Mouse (Mus musculus) limb, embryonic 10.5 days (tissue): ENCODE results near the gene Kcna7. TPM values are rescaled to one million over a fixed set of nuclear protein-coding genes. Genes with fewer than 3 reads are reported as not detected.
A peak's percentile ranks its signal among the peaks of the same experiment; 100 is the strongest.
"Not testable (repeated sequence)": the region's sequence is repeated elsewhere in the genome, so short reads cannot be mapped to it uniquely, and the experiment has no call there.

ENCODE experiments used
- DNase-seq: peaks from one replicate; pipeline ENCODE4 v3.0.0-alpha.2; 2017; ENCODE audit warnings: low spot score
- H3K27ac ChIP-seq: fragments of 300-500 bp; sonication (generic); 2 replicates; pipeline ENCODE4 v1.5.1; 2016; ENCODE audit warnings: mild to moderate bottlenecking
- H3K27me3 ChIP-seq: fragments of 300-500 bp; sonication (generic); 2 replicates; pipeline ENCODE4 v1.6.1; 2016; ENCODE audit warnings: low read depth, mild to moderate bottlenecking; ENCODE audit not compliant: poor library complexity, severe bottlenecking
- H3K36me3 ChIP-seq: fragments of 300-500 bp; sonication (generic); 2 replicates; pipeline ENCODE4 v1.6.1; 2016; ENCODE audit warnings: mild to moderate bottlenecking, moderate library complexity
- H3K4me1 ChIP-seq: fragments of 300-500 bp; sonication (generic); 2 replicates; pipeline ENCODE4 v1.6.1; 2016
- H3K4me3 ChIP-seq: fragments of 300-500 bp; sonication (generic); 2 replicates; pipeline ENCODE4 v1.5.1; 2016; ENCODE audit warnings: mild to moderate bottlenecking, moderate library complexity
- H3K9me3 ChIP-seq: fragments of 300-500 bp; sonication (generic); replicated peaks from 2 replicates; pipeline ENCODE4 v1.6.1; 2016; ENCODE audit warnings: mild to moderate bottlenecking
- WGBS: fragments of 180-500 bp; shearing (Covaris S2); methylation state at CpG from one replicate; pipeline ENCODE4 v1.1.7; 2016; 5-methylcytosine and 5-hydroxymethylcytosine counted together
- polyA plus RNA-seq: library from polyadenylated mRNA; unstranded; fragments of >200 nt; fragmentation: Nextera tagmentation; extraction: Ambion mirVana; gene quantifications from 2 replicates; pipeline ENCODE4 v1.2.1, GENCODE M21; 2016

Kcna7 gene
- polyA plus RNA-seq, 1 experiment from 2014 or later, result 0.06 TPM

- no peak for DNase-seq
- Histone ChIP-seq H3K36me3 (peaks cover 28% of the 10 kb centered on the region), H3K27me3 (peaks cover 54% of the 10 kb centered on the region), H3K27ac (no peak overlapping the region), H3K4me1 (peaks cover 45% of the 10 kb centered on the region), H3K9me3 (no peaks in the 10 kb centered on the region), H3K4me3 (no peak overlapping the region)
- 72% methylated on average over 16 of the region's 16 CpGs for WGBS
Observed at GRCm38 (mm10) chr7:45369022-45369745, 36.3 kb upstream of the Kcna7 start.

DNA sequence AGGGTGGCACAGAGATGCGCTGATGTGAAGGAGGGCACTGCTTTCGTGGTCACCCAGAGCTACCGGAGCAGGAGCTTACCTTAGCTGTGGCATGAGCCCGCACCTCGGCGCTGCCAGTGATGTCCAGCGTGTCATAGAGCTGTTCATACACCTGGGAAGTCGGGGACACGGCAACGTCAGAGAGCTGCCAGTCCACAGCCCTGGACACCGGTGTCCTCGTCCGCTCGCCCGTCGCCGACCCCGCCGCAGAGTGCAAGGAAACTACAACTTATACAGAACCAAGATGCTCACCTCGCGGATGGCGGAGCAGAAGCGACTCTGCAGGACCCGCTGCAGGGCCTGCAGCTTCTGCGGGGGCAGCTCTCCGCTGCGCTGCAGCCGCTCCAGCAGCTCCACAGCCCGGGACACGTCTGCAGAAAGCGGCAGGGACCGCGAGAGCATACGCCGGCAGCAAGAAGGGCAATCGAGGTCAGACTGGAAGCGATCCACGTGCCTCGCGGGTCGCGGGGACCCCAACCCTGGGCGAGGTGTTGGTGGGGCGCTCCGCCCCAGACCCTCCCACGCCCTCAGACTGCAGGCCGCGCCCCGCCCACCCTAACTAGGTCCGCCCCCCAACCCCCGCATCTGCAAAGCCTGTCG, 35.5 kb upstream of the Kcna7 start:
- no peaks in the 10 kb centered on the region for H3K9me3 ChIP-seq
- peaks cover 46% of the 10 kb centered on the region for H3K27me3 ChIP-seq
- peaks cover 45% of the 10 kb centered on the region for H3K4me1 ChIP-seq
- WGBS, result 9% methylated on average over 52 of the region's 52 CpGs
- H3K4me3 ChIP-seq, result peak overlapping the region; percentile 62
- H3K27ac ChIP-seq, result peak overlapping the region; percentile 56; the same call in 1 of the 2 replicates
- H3K36me3 ChIP-seq, result peaks cover 35% of the 10 kb centered on the region
- no peak for DNase-seq

DNA sequence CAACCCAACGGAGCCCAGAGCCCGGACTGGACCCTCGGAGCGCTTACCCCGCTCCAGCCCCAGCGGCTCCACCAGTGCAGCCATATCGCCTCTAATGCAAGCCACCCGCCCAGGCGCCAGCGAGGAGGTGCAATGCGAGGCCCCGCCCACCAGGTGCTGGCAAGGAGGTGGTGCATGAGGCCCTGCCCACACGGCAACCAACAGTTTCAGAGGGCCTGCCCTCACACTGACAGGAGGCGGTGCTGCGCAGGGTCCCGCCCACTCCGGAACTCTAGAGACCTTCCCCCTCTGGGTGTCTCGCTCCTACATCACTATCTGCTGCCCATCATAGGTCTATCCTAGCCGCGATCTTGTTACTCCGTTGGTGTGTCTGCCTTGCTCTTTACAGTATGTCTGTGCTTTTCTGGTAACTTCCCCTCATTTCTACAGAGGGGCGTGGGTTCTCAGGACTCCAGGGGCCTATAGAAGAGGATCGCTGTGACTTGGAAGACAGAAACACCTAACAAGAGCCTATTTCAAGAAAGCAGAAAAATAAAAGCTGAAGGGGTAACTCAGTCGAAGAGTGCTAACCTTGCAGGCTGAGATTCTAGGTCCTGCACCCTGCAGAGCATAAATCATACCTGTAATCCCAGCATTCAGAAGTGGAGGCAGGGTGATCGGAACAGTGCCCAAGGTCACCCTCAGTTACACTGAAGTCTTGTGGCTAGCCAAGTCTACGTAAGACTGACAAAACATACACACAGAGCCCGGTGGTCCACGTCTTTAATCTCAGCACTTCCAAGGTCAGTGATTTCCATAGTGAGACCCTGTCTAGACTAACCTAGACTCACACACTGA, 34.8 kb upstream of the Kcna7 start, which contains the start of gene Lin7b:
Gene Lin7b, minus strand, starts transcription at position 109 of the 837 bp plus-strand sequence.
- Histone ChIP-seq H3K36me3 (peaks cover 42% of the 10 kb centered on the region), H3K27ac (peak within 1 kb of the TSS; percentile 56; the same call in 1 of the 2 replicates), H3K4me3 (peak within 1 kb of the TSS; percentile 62), H3K27me3 (peaks cover 39% of the 10 kb centered on the region), H3K4me1 (peaks cover 42% of the 10 kb centered on the region), H3K9me3 (no peaks in the 10 kb centered on the region)
- 11% methylated on average over 28 of the region's 28 CpGs for WGBS
- DNase-seq, result peak; percentile 91

- H3K9me3 ChIP-seq, result no peaks in the 10 kb centered on the region
- peaks cover 59% of the 10 kb centered on the region for H3K36me3 ChIP-seq
- peaks cover 30% of the 10 kb centered on the region for H3K27me3 ChIP-seq
- no peak overlapping the region for H3K27ac ChIP-seq
- no peak overlapping the region for H3K4me3 ChIP-seq
- no peak for DNase-seq
- peaks cover 29% of the 10 kb centered on the region for H3K4me1 ChIP-seq
- 88% methylated on average over 5 of the region's 5 CpGs for WGBS
Observed at GRCm38 (mm10) chr7:45372371-45372770, 33.1 kb upstream of the Kcna7 start.

DNA sequence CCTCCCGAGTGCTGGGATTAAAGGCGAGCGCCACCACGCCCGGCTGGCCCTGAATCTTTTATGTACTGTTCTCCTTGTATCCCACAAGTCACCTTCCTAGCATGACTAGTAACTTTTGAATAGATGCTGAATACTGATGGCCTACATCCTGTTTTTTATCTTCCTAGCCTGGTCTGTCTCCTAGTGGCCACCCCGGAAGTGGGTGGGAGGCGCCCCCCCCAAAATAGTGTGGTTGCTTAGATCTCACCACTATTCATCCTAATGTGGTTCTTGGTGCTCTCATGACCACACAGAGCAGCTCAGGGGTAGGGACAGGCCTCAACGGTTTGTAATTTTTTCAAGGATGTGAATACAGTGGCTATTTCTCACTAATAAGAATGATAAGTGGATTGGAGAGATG, 30.8 kb upstream of the Kcna7 start:
- Histone ChIP-seq H3K9me3 (no peaks in the 10 kb centered on the region), H3K27me3 (peaks cover 10% of the 10 kb centered on the region), H3K27ac (no peak overlapping the region), H3K4me3 (no peak overlapping the region), H3K36me3 (peaks cover 81% of the 10 kb centered on the region), H3K4me1 (peaks cover 20% of the 10 kb centered on the region)
- WGBS, result 95% methylated on average over 8 of the region's 8 CpGs
- DNase-seq, result no peak

DNA sequence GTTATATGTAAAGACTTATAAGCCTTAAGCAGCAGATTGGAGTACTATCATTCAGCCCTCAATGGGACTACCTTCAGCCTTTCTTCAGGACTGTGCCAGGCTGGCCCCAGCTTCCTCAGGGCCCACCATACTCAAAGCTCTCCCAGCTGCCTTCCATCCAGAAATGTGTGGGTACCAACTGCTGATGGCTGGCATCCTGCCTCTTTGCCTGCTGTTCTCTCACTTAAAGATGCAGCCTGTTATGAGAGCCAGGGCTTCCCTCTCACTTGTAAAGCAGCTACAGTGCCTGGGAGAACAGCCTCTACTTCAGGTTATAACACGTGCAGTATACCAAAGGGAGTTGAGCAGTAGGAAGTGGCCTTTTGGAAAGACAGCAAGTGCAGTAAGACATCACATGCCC, 29.4 kb upstream of the Kcna7 start:
- H3K9me3 ChIP-seq, result no peaks in the 10 kb centered on the region
- H3K4me3 ChIP-seq, result no peak overlapping the region
- H3K36me3 ChIP-seq, result peaks cover 94% of the 10 kb centered on the region
- H3K4me1 ChIP-seq, result peaks cover 6% of the 10 kb centered on the region
- no peaks in the 10 kb centered on the region for H3K27me3 ChIP-seq
- 92% methylated on average over 1 of the region's 1 CpGs for WGBS
- H3K27ac ChIP-seq, result no peak overlapping the region
- DNase-seq, result no peak

DNA sequence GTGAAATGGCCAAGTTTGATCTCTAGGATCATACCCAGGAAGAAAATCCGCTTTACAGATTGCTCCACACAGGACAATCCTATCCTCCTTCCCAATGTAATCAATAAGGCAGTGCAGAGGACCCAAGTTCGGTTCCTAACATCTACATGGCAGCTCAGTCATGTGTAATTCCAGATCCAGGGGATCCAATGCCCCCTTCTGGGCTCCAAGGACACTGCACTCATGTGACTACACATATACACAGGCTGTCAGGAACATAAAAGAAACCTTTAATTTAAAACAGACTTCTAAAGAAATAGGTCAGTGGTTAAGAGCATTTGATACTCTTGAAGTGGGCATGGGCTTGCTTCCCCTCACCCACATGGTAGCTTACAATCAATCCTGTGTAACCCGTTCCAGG, 19.4 kb upstream of the Kcna7 start:
- no peak for DNase-seq
- H3K4me1 ChIP-seq, result no peaks in the 10 kb centered on the region
- H3K36me3 ChIP-seq, result peaks cover 100% of the 10 kb centered on the region
- no peaks in the 10 kb centered on the region for H3K27me3 ChIP-seq
- WGBS, result 83% methylated on average over 3 of the region's 3 CpGs
- H3K27ac ChIP-seq, result no peak overlapping the region
- no peak overlapping the region for H3K4me3 ChIP-seq
- no peaks in the 10 kb centered on the region for H3K9me3 ChIP-seq

DNA sequence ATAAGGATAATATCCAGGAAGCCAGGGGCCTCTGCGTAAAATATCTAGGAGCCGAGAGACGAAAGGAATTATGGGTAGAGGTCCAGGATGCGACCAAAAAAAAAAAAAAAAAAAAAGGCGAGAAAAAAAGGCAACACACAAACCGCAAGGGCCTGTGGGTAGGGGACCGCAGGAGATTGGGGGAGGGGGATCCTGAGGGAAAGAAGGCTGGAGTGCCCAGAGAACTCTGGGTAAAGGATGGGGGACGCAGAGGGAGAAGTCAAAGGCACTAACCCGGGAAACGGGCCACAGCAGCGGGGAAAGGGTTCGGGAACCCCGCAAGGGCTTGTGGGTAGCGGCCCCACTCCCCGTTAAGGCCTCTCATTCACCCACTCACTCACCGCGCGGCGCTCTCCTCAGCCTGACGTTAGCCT, 10.3 kb upstream of the Kcna7 start:
- H3K36me3 ChIP-seq, result peaks cover 44% of the 10 kb centered on the region
- peak overlapping the region; percentile 87 for H3K4me3 ChIP-seq
- DNase-seq, result no peak
- H3K27me3 ChIP-seq, result no peaks in the 10 kb centered on the region
- 0% methylated on average over 19 of the region's 20 CpGs for WGBS
- H3K27ac ChIP-seq, result peak overlapping the region; percentile 98
- peaks cover 18% of the 10 kb centered on the region for H3K4me1 ChIP-seq
- no peaks in the 10 kb centered on the region for H3K9me3 ChIP-seq

GRCm38 (mm10) chr7:45395578-45396336, 9.7 kb upstream of the Kcna7 start, which contains the start of gene Snrnp70:
Gene Snrnp70, minus strand, starts transcription at chr7:45395742.
- H3K27me3 ChIP-seq, result no peaks in the 10 kb centered on the region
- H3K9me3 ChIP-seq, result no peaks in the 10 kb centered on the region
- peak within 1 kb of the TSS; percentile 98 for H3K27ac ChIP-seq
- under 1% methylated on average over 60 of the region's 60 CpGs for WGBS
- peaks cover 38% of the 10 kb centered on the region for H3K36me3 ChIP-seq
- DNase-seq, result peak; percentile 100
- peak within 1 kb of the TSS; percentile 87 for H3K4me3 ChIP-seq
- peaks cover 18% of the 10 kb centered on the region for H3K4me1 ChIP-seq

GRCm38 (mm10) chr7:45396337-45396775, 9.1 kb upstream of the Kcna7 start:
- Histone ChIP-seq H3K4me3 (peak overlapping the region; percentile 87), H3K27ac (peak overlapping the region; percentile 98; the same call in 1 of the 2 replicates), H3K36me3 (peaks cover 33% of the 10 kb centered on the region), H3K4me1 (peaks cover 18% of the 10 kb centered on the region)
- 6% methylated on average over 3 of the region's 3 CpGs for WGBS
- not testable (repeated sequence) for H3K9me3 ChIP-seq, DNase-seq, H3K27me3 ChIP-seq

DNA sequence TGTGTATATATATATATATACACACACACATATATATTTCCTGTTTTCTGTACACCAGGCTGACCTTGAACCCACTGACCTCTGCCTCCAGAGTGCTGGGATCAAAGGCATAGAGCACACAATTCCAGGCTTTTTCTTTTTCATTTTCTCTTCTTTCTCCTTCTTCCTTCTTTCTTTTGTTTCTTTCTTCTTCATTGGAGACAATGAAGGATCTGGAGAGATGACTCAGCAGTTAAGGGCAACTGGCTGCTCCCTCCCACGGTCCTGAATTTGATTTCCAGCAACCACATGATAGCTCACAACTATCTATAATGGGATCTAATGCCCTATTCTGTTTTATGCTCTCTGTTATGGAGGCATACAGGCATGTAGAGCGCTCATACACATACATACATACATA, 8.7 kb upstream of the Kcna7 start:
- Histone ChIP-seq H3K27ac (no peak overlapping the region), H3K36me3 (peaks cover 28% of the 10 kb centered on the region), H3K9me3 (no peaks in the 10 kb centered on the region), H3K4me1 (peaks cover 18% of the 10 kb centered on the region), H3K27me3 (no peaks in the 10 kb centered on the region), H3K4me3 (no peak overlapping the region)
- 81% methylated on average over 2 of the region's 2 CpGs for WGBS
- DNase-seq, result no peak

- no peaks in the 10 kb centered on the region for H3K36me3 ChIP-seq
- peaks cover 6% of the 10 kb centered on the region for H3K4me1 ChIP-seq
- no peaks in the 10 kb centered on the region for H3K9me3 ChIP-seq
- no peak for DNase-seq
- peaks cover 19% of the 10 kb centered on the region for H3K27me3 ChIP-seq
- WGBS, result 79% methylated on average over 10 of the region's 10 CpGs
- no peak overlapping the region for H3K27ac ChIP-seq
- H3K4me3 ChIP-seq, result no peak overlapping the region
Observed at GRCm38 (mm10) chr7:45401521-45402085, 3.9 kb upstream of the Kcna7 start.
